Mouse (Mus musculus) brain, embryonic 14.5 days (tissue): Measurements from ENCODE around the gene Acp5. TPM values are rescaled to one million over a fixed set of nuclear protein-coding genes. Genes with fewer than 3 reads are reported as not detected.

Source experiments
- DNase-seq: peaks from one replicate; pipeline ENCODE4 v3.0.0-alpha.2; 2011; ENCODE audit warnings: low read depth
- CTCF ChIP-seq: fragments of 200-500 bp; IDR thresholded peaks from 2 replicates; pipeline ENCODE4 v1.5.1; 2012; ENCODE audit warnings: inconsistent platforms, mild to moderate bottlenecking, moderate library complexity, borderline replicate concordance; ENCODE audit not compliant: insufficient read depth, insufficient read length; ENCODE audit errors: extremely low read depth
- POLR2A ChIP-seq: fragments of 200-500 bp; IDR thresholded peaks from 2 replicates; pipeline ENCODE4 v1.6.1; 2012; ENCODE audit warnings: mild to moderate bottlenecking, inconsistent platforms, borderline replicate concordance; ENCODE audit not compliant: poor library complexity, insufficient read depth, insufficient read length, severe bottlenecking; ENCODE audit errors: extremely low read depth
- polyA plus RNA-seq: library from polyadenylated mRNA; depleted of rRNA; stranded (reverse); fragments of >200 nt; gene quantifications from 2 replicates; pipeline ENCODE4 v1.2.3, GENCODE M21; 2012; rRNA removed

Gene Acp5
- polyA plus RNA-seq = 1.2 and 1.4 TPM in 2 replicates

GRCm38 (mm10) chr9:22135644-22136390 lies at the start of gene Acp5:
Gene Acp5 (minus strand): TSS chr9:22135711.
- no peak for TF ChIP-seq CTCF
- no peak for TF ChIP-seq POLR2A
- DNase-seq = no peak

DNA sequence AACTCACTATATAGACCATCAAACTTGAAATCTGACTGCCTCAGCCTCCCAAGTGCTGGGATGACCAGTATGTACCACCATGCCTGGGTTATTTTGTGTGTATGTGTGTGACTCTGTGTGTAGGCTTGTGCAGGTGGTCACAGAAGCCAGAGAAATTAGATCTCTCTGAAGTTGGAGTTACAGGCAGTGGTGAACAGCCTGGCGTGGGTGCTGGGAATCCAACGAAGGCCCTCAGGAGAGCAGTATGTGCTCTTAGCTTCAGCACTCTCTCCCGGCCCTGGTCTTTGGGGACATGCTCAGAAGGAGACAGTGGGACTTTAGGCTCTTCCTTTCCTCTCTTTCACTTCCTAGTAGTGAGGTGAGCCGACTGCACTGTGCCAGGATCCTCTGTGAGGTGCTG lies 36.8 kb upstream of the Acp5 start:
- no peak for DNase-seq
- TF ChIP-seq CTCF = no peak
- TF ChIP-seq POLR2A = no peak

GRCm38 (mm10) chr9:22169327-22169726 lies 33.8 kb upstream of the Acp5 start:
- DNase-seq = no peak
- TF ChIP-seq POLR2A (no peak), CTCF (no peak)

DNA sequence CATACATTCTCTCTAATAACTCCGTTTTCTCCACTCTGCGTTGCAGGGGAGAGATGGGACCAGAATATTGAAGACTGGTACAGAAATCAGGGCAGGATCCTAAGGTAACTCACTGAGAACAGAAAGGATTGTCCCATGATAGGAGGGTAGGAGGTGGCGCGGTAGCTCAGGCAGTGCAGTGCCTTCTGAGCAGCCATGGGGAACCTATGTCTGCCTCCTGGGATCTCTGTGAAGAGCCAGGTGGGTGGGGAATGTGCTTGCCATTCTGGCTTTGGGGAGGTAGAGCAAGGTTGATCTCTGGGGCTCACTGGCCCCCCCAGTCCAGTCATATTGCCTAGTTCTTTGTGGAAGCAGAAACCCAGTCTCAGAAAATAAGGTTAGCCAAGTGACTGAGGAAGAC lies 32.2 kb upstream of the Acp5 start:
- TF ChIP-seq POLR2A (no peak), CTCF (no peak)
- DNase-seq = no peak

DNA sequence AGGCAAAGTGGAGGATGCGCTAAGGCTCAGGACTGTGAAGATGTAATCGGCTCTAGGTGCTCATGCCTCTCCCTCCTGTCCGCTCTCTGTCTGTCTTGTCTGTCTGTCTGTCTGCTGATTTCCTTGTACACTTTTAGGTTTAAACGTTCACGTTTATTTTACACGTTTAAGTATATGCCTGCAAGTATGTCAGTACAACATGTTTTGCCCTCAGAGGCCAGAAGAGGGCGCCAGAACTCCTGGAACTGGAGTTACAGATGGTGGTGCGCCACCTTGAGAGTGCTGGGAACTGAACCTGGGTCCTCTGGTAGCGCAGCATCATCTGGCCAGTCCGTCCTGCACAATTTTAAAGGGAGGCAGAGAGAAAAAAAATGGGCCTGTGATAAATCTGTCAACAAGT lies 31.2 kb upstream of the Acp5 start:
- DNase-seq = no peak
- no peak for TF ChIP-seq POLR2A
- no peak for TF ChIP-seq CTCF

DNA sequence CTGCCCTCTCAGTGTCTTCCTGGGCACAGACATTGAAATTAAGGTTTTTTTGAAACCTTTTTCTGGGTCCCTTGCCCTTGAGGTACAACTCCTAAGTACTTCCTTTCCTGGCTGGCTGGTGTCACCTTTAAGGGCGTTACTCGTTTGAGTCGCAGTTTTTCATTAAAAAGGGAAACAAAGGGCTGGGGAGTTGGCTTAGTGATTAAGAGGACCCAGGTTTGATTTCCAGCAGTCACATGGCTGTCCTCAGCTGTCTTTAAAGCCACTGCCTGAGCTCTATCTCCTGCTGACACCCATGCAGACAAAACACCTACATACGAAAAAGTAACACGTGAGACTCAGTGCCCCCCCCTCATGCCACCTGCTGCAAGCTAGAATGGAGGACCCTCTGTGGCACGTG lies 30.5 kb upstream of the Acp5 start:
- no peak for DNase-seq

GRCm38 (mm10) chr9:22164711-22165668 lies 29.5 kb upstream of the Acp5 start:
- peak; percentile 83 for DNase-seq
- TF ChIP-seq CTCF (no peak), POLR2A (peak; percentile 67; the same call in 1 of the 2 replicates)

More for the DNA sequence above, 30.5 kb upstream of the Acp5 start:
- TF ChIP-seq POLR2A = no peak
- no peak for TF ChIP-seq CTCF

- TF ChIP-seq POLR2A (no peak), CTCF (no peak)
- DNase-seq = no peak
These were observed 27.4 kb upstream of the Acp5 start for GRCm38 (mm10) chr9:22162912-22163311.

DNA sequence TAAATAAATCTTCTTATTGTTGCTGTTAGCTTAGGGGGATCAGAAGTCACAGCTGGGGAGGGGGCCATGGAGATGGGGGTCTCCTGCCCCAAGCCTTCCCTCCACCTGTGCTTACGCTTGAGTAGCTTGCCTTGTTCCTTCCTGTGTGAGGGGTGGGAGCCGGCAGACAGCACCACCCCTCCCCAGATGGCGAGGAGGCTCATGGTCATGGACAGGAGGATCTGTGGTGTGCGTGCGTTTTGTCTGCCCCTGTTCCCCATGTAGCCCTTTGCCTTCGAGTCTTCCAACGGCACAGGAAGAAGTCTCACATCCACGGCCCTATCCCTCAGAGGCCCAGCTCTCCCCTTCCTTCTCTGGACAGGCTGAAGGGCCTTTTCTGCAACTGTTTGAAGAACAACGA lies 26.8 kb upstream of the Acp5 start:
- no peak for DNase-seq
- TF ChIP-seq CTCF = no peak
- no peak for TF ChIP-seq POLR2A

GRCm38 (mm10) chr9:22161299-22161698 lies 25.8 kb upstream of the Acp5 start:
- DNase-seq = no peak

GRCm38 (mm10) chr9:22157516-22158265 lies 22.2 kb upstream of the Acp5 start:
- DNase-seq = peak; percentile 11
- no peak for TF ChIP-seq POLR2A
- TF ChIP-seq CTCF = no peak

More at GRCm38 (mm10) chr9:22161299-22161698, 25.8 kb upstream of the Acp5 start:
- TF ChIP-seq POLR2A (no peak), CTCF (no peak)
